Mouse (Mus musculus): Measurements from ENCODE around the gene Fam69b. TPM values are rescaled to one million over a fixed set of nuclear protein-coding genes. Genes with fewer than 3 reads are reported as not detected.

Fam69b gene
- polyA plus RNA-seq, 3 experiments from 2014 or later = 1.2 to 4.2 (median 2.1) TPM

DNA sequence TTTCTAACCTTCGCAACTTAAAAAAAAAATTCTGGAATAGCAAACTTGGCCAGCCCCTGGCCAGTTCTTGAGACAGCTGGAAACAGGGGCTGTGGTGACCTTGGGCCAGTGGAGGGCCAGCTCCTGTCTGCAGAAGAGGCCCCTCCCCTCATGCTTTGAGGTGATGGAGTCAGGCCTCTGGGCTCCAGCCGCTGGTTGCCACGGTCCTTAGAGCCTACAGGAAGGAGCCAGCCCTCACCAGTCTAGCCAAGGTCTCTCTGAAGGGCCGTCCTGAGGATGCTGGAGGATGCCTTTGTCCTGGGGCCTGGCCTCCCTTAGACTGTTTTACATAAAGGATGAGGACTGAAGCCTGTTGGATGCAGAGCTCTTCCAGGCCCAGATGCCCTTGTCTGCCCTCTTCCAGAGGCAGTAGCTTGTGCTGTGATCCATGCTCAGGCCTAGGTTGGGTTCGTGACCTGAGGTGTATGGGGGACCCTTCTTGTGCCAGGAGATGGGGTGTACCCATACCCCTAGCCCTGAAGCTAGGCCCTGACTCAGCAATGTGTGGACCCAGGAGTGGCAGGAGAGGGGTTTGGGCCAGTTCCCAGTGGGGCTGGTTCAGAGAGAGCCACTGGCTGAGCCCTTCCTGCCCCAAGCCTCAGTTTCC lies 658 bp downstream of the Fam69b start:
- no peak for ATAC-seq

DNA sequence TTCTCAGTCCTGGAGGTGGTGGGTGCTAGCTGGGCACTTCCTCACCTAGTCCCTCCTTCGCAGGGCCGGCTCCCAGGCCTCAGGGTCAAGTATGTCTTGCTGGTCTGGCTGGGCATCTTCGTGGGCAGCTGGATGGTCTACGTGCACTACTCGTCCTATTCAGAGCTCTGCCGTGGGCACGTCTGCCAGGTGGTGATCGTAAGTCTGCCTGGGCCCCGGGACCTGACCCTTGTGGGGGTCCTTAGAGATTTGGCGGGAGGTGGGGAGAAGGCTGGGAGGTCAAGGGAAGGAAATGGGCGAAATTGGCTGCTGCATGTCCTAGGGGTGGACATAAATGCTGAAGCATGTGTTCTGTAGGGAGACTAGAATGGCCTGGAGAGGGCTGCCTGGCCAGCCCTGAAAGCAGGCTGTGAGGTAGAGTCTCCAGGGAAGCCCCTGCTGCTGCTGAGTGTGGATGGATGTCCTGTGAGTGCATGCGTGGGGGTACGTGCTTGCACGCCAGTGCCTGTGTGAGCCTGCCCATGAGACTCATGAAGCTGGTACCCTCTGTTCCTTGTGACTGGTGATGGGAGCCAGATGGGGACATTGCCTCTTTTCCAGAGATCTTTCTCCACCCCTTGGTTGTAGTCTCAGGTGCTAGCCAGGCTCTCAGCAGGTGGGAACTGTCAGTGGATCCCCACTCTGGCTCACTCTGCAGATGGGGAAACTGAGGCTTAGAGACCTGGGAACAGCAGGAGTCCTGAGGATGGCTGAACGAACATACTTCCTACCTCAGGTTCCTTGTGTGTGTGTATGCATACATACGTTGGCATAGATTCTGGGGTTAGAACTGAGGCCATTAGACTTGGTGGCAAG lies 4.5 kb downstream of the Fam69b start:
- ATAC-seq = no peak

DNA sequence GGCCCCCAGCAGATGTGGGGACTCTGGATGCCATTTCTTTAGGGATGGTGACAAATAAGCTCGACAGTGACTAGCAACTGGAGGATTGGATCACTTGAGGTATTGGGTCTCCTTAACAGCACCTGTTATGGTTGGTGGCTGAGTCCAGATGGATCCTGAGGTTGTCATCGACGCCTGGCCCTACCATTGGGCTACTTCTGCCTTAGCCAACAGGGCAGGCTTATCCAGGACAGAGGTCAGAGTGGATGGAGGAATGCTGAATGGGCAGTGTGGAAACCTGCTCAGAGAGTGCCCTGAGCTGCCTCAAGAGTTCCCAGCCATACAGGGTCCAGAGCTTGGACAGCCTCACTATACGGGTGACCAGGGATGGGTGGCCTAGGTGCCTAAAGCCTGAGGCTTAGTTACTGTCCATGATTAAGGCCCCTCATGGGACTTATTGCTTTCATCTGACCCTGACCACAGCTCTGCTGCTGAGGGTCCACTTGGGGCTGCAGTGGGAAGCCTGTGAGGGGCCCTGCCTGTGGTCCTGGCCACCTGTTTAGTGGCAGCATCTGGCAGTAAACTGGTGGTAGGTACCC lies 5.8 kb downstream of the Fam69b start:
- ATAC-seq = no peak

DNA sequence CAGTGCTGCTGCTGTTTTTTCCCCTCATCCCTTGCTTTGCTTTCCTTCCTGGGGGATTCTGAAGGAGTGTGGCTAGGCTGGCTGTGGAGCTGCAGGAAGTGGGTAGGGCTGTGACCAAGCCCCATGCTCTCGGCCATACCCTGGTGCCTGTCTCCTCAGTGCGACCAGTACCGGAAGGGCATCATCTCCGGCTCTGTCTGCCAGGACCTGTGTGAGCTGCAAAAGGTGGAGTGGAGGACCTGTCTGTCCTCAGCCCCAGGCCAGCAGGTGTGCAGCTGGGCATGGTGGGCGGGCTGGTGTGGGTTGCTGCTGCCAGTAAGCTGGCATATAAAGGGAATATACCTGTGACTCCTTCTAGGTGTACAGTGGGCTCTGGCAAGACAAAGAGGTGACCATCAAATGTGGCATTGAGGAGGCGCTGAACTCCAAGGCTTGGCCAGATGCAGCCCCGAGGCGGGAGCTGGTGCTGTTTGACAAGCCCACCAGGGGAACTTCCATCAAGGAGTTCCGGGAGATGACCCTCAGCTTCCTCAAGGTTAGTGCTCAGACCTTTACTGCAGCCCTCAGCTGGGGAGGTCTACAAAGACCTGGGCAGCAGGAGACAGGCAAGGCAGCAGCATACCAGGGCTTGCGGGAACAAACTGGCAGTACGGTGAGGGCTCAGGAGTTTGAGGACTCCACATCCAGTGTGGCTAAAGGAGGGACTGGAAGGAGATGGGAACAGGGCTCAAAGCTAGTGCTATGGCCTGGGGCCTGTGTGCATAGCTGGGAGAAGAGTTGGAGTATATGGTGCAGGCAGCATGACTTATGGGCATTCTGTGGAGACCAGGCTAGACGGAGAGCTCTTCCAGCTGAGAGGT lies 6.6 kb downstream of the Fam69b start:
- ATAC-seq = no peak

DNA sequence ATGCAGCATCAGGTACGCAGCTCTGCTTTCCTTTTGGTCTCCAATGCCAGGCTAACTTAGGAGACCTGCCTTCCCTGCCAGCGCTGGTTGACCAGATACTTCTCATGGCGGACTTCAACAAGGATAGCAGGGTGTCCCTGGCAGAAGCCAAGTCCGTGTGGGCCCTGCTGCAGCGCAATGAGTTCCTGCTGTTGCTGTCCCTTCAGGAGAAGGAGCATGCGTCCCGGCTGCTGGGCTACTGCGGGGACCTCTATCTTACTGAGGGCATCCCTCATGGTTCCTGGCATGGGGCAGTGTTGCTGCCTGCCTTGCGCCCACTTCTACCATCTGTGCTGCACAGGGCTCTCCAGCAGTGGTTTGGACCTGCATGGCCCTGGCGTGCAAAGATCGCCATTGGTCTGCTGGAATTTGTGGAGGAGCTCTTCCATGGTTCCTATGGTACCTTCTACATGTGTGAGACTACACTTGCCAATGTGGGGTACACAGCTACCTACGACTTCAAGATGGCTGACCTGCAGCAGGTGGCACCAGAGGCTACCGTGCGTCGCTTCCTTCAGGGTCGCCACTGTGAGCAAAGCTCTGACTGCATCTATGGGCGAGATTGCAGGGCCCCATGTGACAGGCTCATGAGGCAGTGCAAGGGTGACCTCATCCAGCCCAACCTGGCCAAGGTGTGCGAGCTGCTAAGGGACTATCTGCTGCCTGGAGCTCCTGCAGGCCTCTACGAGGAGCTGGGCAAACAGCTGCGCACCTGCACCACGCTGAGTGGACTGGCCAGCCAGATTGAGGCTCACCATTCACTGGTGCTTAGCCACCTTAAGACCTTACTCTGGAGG lies 7.5 kb downstream of the Fam69b start:
- no peak for ATAC-seq

DNA sequence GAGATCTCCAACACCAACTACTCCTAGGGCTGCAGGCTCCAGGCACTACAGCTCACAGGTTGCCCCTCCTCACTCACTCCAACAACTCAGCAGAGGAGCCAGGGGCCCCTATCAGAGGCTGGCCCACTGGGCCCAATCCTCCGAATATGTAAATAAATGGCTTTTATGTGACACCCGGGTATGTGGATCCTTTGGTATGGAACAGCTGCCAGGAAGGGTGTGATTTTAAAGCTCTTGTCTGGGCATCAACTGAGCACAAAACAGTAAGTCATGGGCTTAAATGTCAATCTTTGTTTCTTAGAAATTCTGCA lies 8.0 kb downstream of the Fam69b start:
- no peak for ATAC-seq

DNA sequence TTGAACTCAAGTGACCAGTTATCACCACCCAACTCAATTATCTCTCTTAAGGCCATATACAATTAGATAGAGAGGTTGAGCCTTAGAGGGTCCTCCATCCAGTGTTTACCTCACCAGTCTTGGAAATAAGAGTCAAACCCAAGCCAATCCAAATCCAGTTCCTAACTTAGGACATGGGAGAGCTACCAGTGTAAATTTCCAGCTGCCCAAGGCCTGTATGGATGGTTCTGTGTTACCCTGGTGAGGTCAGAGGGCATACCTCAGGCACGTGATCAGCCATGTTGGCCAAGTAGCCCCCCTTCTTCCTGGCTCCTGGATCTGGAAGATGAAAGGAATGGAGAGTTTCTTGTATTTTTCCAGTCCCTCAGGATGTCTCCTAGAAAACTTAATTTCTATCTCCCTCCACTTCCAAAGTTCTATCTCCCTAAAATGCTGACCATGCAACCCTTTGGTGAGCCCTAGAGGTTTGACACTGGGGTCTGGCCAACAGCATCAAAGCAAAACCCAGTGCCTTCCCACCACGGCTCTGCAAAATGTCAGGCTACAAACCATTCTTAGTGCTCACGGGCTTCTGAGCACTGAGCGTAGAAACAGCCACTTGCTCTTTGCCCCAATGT lies 9.2 kb downstream of the Fam69b start:
- ATAC-seq = no peak

DNA sequence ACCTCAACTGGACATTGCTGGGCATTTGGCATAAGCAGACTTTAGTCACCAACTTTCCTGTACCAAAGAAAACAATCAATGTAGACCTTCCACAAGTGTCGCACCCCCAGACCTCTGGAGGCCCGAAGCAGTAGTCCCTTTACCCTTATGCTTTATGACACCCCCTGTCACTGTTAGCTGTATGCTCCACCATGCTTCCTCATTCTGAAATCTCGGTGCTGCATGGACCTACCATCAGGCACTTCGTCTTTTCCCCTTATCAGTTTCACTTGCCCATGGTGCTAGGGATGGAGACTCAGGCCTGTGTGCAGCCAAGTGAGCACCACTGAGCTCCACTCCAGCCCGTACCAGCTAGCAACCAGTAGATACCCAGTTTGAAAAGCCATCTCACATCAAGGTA lies 9.8 kb downstream of the Fam69b start:
- no peak for ATAC-seq

DNA sequence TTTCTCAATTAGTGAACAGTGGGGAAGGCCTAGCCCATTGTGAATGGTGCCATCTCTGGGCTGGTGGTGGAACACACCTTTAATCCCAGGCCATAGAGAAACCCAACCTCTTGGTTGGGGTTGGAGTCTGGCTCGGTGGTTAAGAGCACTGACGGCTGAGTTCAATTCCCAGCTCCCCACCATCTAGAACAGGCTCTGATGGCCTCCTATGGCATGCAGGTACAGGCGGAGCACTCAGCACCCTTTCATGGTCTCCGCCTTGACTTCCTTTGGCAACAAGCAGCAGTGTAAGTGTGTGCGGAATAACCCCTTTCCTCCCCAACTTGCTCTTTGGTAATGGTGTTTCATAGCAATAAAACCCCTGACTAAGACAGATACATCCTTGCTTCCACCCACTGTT lies 10.3 kb downstream of the Fam69b start:
- ATAC-seq = no peak

DNA sequence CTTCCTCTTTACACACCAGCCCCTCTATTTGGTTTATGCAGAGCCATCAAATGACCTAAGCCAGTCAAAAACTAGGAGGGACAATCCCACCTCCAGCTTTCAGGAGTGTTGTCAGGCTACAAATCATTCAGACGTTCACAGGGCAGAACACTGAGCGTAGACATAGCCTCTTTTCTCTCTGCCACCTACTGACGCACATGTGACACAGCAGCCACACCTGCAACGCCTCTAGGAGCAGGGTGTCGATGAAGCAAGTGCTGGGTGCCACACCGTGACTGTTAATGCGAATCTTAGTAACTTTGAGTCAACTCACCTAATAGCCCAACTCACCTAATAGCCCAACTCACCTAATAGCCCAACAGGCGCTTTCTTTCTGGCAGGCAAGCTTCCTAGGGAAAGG lies 10.8 kb downstream of the Fam69b start:
- peak; percentile 62 for ATAC-seq

DNA sequence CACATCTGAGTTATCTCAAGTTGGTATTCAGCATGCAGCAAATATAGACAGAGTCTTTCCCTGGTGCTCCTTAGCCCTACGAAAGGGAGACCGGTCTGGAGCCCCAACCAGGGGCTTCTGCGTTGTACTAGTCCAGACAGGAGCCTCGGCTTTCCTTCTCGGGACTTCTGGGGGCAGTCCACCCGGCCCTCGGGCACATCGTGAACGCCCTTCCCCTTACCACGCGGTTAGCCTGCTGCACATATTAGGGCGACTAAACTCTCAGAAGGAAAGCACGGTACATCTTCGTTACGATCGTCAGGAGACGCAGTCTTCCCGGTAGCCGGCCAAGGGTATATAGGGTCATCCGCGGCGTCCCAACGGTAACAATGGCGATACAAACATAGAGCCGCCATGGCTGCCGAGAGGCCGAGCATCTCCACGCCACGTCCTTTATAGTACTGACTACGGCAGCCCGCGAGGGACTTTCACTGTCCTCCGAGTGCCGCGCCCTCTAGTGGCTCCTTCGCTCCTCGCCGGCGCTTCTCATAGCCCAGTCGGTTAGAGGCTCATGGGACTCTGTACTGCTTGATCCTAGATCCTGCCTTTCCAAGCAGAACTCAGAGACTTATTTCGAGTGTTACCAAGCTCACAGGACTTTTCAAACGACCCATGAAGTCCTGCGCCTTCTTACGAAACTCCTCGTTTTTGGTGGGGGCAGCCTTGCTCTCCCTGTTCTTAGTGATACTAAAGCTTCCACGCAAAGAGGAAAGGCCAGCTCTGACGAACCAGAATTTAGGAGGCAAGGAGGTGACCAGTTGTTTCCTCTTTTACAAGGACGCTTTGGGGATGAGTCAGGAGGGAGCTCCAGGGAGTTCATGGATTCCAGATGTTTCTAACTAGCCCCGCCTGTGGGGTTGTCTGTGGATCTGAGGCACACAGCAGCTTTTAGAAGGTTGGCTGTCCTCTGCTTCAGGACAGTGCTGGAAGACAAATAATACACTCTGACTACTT lies 11.9 kb downstream of the Fam69b start:
- peak; percentile 79 for ATAC-seq

DNA sequence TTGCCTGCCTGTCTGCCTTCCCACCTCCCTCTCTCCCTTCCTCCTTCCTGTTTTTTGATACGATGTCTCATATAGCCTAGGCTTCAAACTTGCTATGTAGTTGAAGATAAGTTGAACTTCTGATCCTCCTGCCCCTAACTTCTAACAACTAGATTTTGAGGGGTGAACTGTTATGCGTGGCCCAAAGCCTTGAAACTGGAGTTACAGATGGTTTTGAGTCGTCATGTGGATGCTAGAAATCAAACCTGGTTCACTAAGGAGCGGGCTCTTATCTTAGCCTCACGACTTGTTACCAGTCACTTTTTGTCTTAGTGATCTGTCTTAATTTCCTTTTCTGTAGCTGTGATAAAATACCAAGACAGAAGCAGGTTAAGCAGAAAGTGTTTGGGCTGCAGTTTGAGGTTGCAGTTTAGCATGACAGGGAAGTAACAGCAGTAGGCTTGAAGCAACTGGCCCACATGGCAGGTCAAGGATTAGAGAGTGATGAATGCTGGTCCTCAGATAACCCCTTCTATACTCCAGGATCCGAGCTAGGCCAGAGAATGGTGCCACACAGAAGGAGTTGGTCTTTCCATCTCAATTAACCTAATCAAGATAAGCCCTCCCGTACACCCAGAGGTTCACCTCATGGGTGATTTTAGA lies 12.9 kb downstream of the Fam69b start:
- no peak for ATAC-seq

DNA sequence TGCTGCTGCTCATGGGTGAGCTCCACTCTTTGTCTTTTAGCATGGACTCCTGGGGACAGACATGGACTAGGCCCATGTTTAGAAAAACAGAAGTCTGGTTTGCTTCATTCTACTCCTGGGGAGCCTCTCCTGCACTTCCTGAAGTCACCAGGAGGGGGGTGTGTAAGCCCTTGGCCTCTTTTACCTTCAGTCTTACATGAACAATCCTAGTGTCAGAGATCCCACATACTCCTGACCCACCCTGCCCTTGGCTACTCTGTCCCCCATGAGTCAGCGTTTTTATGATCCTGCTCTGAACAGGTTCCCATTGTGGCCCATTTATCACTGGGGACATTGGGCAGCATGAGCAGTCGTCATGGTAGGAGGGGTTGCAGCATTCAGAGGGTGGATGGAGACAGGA lies 15.7 kb downstream of the Fam69b start:
- ATAC-seq = peak; percentile 25

DNA sequence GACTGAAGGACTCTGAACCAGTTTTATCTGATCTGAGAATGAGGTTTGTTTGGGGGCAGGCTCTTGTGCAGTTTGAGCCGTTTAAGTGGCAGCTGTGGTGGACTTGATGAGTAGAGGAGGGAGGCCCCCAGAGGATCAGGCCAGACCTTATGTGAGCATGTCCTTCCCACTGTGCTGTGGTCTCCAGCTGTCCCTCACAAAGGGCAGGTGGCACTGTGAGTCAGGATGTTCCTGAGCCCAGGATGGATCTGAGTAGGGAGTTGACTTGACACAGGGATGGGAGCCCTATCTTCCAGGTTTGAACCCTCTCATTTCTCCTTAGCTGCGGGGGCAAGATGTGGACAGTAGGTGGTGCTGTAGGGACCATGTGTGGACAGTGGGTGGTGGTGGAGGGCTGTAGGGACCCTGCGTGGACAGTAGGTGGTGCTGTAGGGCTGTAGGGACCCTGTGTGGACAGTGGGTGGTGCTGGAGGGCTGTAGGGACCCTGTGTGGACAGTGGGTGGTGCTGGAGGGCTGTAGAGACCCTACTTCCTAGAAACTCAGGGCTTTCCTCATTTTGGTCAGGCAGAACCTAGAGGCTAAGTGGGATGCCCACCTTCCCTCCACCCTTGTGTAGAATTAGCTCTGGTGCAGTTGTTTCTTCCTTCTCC lies 18.5 kb downstream of the Fam69b start:
- peak; percentile 98 for ATAC-seq

DNA sequence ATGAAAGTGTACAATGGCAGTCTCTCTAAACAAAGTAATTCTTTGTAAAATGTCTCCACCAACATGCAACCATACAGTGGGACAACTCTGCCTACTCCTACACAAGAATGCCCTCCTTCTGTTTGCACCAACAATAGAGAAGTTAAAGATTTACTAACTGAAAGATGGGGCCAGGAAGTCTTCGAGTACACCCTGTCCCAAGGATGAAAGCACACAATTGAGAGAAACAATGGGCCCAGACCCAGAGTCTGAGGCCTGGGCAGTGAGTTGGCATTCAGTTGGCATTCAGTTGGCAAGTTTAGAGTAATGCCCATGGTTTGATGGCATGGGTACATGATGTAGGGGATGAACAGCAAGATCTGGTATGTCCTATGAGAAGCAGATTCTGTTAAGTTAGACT lies 26.4 kb downstream of the Fam69b start:
- ATAC-seq = no peak

DNA sequence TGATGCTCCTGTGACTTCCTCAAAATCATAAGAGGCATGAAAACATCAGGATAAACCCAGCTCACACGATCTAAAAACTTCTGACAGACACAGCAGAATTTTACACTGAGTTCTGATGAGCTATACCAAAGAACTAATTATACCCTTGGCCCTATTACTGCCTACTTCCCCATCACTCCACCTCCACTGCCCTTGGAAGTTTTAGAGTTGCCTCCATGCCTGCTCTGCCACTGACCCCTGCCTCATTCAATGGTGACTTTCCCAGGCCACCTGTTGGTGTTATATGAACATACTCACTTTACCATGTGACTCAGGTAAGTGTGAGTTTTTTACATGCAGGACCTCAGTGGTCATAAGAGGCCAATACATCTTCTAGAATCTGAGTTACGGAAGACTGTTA lies 29.2 kb downstream of the Fam69b start:
- no peak for ATAC-seq

DNA sequence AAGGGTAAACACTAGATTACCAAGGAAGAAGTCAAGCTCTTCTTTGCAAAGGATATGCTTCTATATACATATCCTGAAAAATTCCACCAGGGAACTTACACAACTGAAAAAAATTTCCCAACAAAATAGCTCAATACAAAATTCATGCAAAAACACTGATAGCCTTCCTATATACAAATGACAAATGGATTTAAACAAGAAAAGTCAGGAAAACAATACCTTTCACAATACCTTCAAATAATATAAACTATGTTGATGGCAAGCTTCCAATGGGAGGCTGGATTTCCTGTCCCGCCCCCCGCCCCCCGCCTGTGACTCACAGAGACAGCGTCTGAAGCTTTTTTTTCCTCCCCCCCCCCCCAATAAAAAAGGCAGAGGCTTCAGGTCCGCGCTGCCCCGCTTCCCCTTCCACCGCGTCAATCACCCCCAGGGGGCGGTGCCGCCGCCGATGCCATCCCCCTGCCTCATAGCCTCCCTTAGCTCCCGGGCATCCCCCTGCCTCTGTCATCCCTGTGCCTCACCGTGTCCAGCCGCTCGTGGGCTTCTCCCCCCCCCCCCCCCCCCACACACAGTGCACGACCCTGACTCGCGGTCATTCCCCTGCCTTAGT lies 33.0 kb downstream of the Fam69b start:
- ATAC-seq = peak; percentile 56

DNA sequence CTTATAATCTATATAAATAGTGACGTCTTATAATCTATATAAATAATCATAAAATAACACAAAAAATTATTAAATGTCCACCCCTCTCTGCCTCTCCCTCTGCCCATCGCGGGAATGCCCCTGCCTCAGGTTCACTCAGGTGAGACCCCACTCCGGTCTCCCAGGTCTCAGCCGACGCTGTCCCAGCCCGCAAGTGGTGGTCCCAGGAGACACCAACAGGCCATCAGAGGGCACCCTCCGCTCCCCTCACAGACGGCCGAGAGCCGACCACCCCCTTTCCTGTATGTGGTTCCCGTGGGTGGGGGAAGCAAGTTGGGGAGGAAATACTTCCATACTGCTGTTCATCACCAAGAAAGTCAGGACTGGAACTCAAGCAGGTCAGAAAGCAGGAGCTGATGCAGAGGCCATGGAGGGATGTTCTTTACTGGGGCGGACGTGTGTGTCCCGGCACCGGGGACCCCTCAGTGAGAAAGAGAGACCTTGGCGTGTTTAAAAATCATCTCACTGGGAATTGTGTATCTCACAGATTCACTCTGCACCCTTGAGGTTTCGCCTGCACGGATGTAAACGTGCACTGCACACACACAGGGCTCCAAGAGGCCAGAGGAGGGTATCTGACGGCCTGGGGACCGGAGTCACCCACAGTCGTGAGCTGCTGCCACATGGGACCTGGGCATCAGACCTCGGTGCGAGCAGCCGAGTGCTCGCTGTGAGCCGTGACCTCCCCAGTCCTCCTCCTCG lies 33.7 kb downstream of the Fam69b start:
- no peak for ATAC-seq
